Mouse (Mus musculus) MEL (cell line): Measurements from ENCODE around the gene Mtor.

ENCODE experiments used
- CHD1 ChIP-seq: IDR thresholded peaks from 2 replicates; pipeline ENCODE4 v1.6.1; 2012; ENCODE audit warnings: low read depth, mild to moderate bottlenecking, inconsistent platforms, low read length, improper control_type of control experiment
- CTCF ChIP-seq, 3 experiments: IDR thresholded peaks in 2 of 3; conservative IDR thresholded peaks in 1 of 3; 2 replicates each; pipeline ENCODE4 v1.5.1; 2011 to 2012; ENCODE audit warnings: low read length in 3 of 3, low read depth in 2 of 3, mild to moderate bottlenecking in 2 of 3, improper control_type of control experiment in 1 of 3, inconsistent platforms in 1 of 3, mixed read lengths in 1 of 3, moderate library complexity in 1 of 3; ENCODE audit not compliant: control insufficient read depth in 1 of 3, insufficient read depth in 1 of 3, poor library complexity in 1 of 3, severe bottlenecking in 1 of 3
- E2F4 ChIP-seq: IDR thresholded peaks from 2 replicates; pipeline ENCODE4 v1.6.1; 2011; ENCODE audit warnings: low read depth, low read length, improper control_type of control experiment, borderline replicate concordance
- NELFE ChIP-seq: IDR thresholded peaks from 2 replicates; pipeline ENCODE4 v1.6.1; 2011; ENCODE audit warnings: low read depth, low read length, improper control_type of control experiment
- POLR2A ChIP-seq, 2 experiments: IDR thresholded peaks; 2 replicates each; pipeline ENCODE4 v1.6.1; 2011 to 2012; ENCODE audit warnings: low read length in 2 of 2, mild to moderate bottlenecking in 2 of 2, control low read depth in 1 of 2, improper control_type of control experiment in 1 of 2, low read depth in 1 of 2, moderate library complexity in 1 of 2; ENCODE audit not compliant: control insufficient read depth in 1 of 2, insufficient read depth in 1 of 2, poor library complexity in 1 of 2
- TCF12 ChIP-seq: IDR thresholded peaks from 2 replicates; pipeline ENCODE4 v1.6.1; 2014; ENCODE audit warnings: low read depth, mild to moderate bottlenecking, inconsistent platforms, low read length, improper control_type of control experiment, moderate library complexity
- UBTF ChIP-seq: IDR thresholded peaks from 2 replicates; pipeline ENCODE4 v1.6.1; 2012; ENCODE audit warnings: low read depth, mild to moderate bottlenecking, inconsistent platforms, low read length, improper control_type of control experiment, moderate library complexity, borderline replicate concordance; ENCODE audit not compliant: insufficient read depth
- USF1 ChIP-seq: IDR thresholded peaks from 2 replicates; pipeline ENCODE4 v1.6.1; 2014; ENCODE audit warnings: low read depth, mild to moderate bottlenecking, inconsistent platforms, low read length, improper control_type of control experiment, moderate library complexity
- ZC3H11A ChIP-seq: IDR thresholded peaks from 2 replicates; pipeline ENCODE4 v1.6.1; 2012; ENCODE audit warnings: low read depth, mild to moderate bottlenecking, inconsistent platforms, low read length, improper control_type of control experiment
- ZNF384 ChIP-seq: IDR thresholded peaks from 2 replicates; pipeline ENCODE4 v1.6.1; 2012; ENCODE audit warnings: low read depth, mild to moderate bottlenecking, inconsistent platforms, low read length, improper control_type of control experiment

DNA sequence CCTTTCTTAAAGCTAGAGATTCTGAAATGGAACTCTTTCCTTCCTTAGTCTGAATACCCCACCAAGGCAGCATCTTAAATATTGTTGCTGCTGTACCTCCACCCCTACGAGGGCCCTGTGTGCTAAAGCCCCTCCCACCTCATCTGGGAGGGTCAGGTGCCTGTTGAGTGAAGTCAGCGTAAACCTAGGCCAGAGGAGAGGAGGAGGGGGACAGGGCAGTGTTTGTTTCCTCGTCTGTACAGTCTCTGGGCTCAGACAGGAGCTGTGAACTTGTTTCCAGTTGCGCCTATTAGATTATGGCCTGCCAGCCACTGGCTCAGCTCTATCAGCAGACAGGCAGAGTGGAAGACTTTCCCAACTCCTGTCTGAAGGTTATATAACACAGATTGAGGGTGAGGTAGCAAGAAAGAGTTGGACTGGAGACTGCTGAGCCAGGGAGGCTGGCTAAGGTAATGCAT is 52.0 kb downstream of the Mtor start, which contains the start of gene Angptl7:
- no peak for TF ChIP-seq POLR2A (IDR thresholded peaks at IDR 0.05; ENCODE audit: control insufficient read depth in 1 of 2, insufficient read depth in 1 of 2, low read depth in 1 of 2, low read length in 2 of 2, poor library complexity in 1 of 2)
- no peak for TF ChIP-seq TCF12
- TF ChIP-seq UBTF: no peak
- TF ChIP-seq CTCF (IDR thresholded peaks at IDR 0.05 in 2 of 3, conservative IDR thresholded peaks at IDR 0.05 in 1 of 3; ENCODE audit: control insufficient read depth in 1 of 3, insufficient read depth in 1 of 3, low read depth in 2 of 3, low read length in 3 of 3, poor library complexity in 1 of 3, severe bottlenecking in 1 of 3): no peak
- TF ChIP-seq ZNF384: no peak
- no peak for TF ChIP-seq NELFE
- TF ChIP-seq USF1: no peak
- TF ChIP-seq ZC3H11A: no peak
- TF ChIP-seq CHD1: no peak
- no peak for TF ChIP-seq E2F4
